Mouse (Mus musculus): ENCODE data around the gene Higd1b. TPM values are rescaled to one million over a fixed set of nuclear protein-coding genes. Genes with fewer than 3 reads are reported as not detected.
A peak's percentile ranks its signal among the peaks of the same experiment; 100 is the strongest.

Higd1b gene
- total and polyA plus RNA-seq, 3 experiments = not detected

DNA sequence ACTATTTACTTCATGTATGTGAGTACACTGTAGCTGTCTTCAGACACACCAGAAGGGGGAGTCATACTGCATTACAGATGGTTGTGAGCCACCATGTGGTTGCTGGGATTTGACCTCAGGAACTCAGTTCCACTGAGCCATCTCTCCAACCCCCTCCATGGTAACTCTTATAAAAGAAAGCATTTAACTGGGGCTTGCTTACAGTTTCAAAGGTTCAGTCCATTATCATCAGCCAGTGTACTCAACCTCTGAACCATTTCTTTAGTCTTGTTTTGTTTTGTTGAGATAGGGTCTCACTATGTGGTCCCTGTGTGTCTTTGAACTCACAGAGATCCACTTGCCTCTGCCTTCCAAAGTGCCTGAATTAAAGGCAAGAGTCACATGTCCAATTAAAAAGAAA, 20.8 kb upstream of the Higd1b start:
- Histone ChIP-seq H3K9me3 (replicated peaks; ENCODE audit: low read length) (peaks cover 10% of the 10 kb centered on the region), H3K27me3 (replicated peaks) (peaks cover 38% of the 10 kb centered on the region), H3K9ac (ENCODE audit: insufficient read depth, low read depth) (no peak overlapping the region), H3K4me1 (ENCODE audit: control insufficient read depth in 1 of 2, insufficient read depth in 2 of 2) (no peaks in the 10 kb centered on the region), H3K4me3 (replicated peaks in 1 of 3; ENCODE audit: low read depth in 2 of 3, low read length in 2 of 3, poor library complexity in 1 of 3) (no peak overlapping the region), H3K27ac (ENCODE audit: insufficient read depth, low read depth) (no peak overlapping the region), H3K36me3 (replicated peaks in 1 of 2; ENCODE audit: control insufficient read depth in 1 of 2, insufficient read depth in 1 of 2, low read length in 1 of 2) (no peaks in the 10 kb centered on the region), H3K4me2 (ENCODE audit: insufficient read depth, low read depth, poor library complexity, severe bottlenecking) (no peak overlapping the region), H3K79me2 (replicated peaks; ENCODE audit: control insufficient read depth, extremely low read depth, insufficient read depth, poor library complexity, severe bottlenecking) (no peaks in the 10 kb centered on the region)
- TF ChIP-seq ETS1 (conservative IDR thresholded peaks at IDR 0.05; ENCODE audit: low read depth, low read length) (no peak), CTCF (conservative IDR thresholded peaks at IDR 0.05 in 1 of 2, IDR thresholded peaks at IDR 0.05 in 1 of 2; ENCODE audit: low read depth in 2 of 2, low read length in 2 of 2) (peak in 1 of 2 experiments; percentile 34; a peak in 2 of 4 replicates)
- dilution Hi-C loops (cut with MboI; ENCODE audit: extremely low pct_ligation_motif_present, extremely low pct_unique_long_range_greater_than_20kb, low sequenced_read_pairs) (no loop called here), in situ Hi-C loops (cut with MboI; ENCODE audit: low pct_ligation_motif_present, low pct_unique_long_range_greater_than_20kb, low sequenced_read_pairs) (no loop called here)
- DNase-seq (ENCODE audit: extremely low read depth) = no peak

DNA sequence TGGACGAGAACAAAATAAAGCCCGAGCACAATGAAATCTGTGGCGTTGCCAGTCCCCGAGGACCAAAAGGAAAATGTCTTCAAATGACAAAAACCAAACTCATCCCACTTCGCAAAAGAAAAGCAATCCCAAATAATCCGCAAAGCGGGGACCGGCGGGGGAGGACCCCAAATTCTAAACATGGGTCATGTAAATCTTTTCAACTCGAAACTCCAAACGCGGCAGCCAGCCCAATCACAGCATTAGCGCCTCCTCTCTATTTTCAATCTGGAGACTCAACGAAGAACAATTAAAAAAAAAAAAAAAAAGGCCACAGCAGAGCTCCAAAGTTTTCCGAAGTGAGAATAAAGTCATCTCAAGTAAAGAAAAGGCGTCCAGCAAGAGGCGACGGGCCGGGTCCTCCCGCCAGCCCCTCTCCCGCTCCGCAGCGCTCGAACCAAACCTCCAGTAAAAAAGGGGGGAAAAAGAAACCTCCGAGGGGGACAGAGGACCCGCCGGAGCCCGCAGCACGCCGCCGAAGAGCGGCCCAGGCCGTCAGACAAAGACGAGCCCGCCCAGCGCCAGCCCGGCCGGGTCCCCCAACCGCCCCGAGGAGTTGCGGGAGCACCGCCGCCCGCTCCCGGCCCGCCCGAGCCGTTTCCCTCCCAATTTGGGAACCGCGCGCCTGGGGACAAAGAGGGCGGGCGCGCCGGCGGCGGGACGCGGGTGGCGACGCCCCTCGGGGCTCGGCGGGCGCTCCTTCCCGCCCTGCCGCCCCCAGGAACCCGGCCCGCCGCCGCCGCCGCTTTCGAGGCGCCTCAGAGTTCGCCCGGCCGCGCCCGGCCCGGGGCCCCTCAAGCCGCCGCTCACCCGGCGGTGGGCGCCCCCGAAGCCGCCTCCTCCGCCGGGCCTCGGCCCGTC, 17.3 kb upstream of the Higd1b start:
- no peak overlapping the region for H3K9ac ChIP-seq (ENCODE audit: insufficient read depth, low read depth)
- in situ Hi-C loops (cut with MboI; ENCODE audit: low pct_ligation_motif_present, low pct_unique_long_range_greater_than_20kb, low sequenced_read_pairs) (no loop called here), dilution Hi-C loops (cut with MboI; ENCODE audit: extremely low pct_ligation_motif_present, extremely low pct_unique_long_range_greater_than_20kb, low sequenced_read_pairs) (no loop called here)

DNA sequence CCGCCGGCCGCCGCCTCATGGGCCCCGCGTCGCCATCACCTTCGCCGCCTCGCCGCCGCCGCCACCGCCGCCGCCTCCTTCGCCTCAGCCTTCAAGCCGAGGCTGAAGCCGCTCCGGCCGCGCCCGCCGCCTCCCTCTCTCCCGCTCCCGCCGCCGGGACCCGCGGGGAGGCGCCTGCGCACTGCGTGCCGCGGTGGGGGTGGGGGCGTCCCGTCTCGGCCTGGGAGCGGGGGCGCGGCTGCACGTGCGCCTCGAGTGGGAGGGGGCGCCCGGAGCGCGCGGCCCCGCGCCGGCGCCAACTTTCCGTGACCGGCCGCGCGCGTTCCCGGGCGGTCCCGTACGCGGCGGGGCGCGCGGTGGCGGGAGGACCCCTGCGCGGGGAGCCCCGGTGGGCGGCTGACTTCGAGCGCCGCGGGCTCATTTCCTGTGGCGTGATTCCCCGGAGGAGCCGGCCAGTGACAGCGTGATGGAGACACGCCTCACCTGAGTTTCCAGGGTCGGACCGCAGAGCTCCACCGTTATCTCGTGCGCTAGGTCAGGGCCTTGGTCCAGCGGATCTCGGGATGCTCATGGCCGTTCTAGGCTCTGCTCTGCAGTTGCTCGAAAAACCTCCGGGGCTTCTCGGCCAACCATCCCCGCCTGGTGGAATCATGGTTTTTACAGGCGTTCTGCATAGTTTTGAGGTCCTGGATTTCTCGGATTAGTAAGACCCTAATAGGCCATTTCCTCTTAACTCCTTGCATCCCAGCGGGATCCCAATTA, 16.4 kb upstream of the Higd1b start, which contains the start of gene Gjc1:
Gjc1 (minus strand) TSS at position 680 of the 762 bp plus-strand sequence.
- DNase-seq (ENCODE audit: extremely low read depth) = no peak
- no peak within 1 kb of the TSS for H3K9ac ChIP-seq (ENCODE audit: insufficient read depth, low read depth)
- peaks cover 10% of the 10 kb centered on the region for H3K9me3 ChIP-seq (replicated peaks; ENCODE audit: low read length)
- no peaks in the 10 kb centered on the region for H3K36me3 ChIP-seq (replicated peaks in 1 of 2; ENCODE audit: control insufficient read depth in 1 of 2, insufficient read depth in 1 of 2, low read length in 1 of 2)
- H3K27me3 ChIP-seq (replicated peaks) = peaks cover 60% of the 10 kb centered on the region
- in situ Hi-C loops (cut with MboI; ENCODE audit: low pct_ligation_motif_present, low pct_unique_long_range_greater_than_20kb, low sequenced_read_pairs) = no loop called here
- dilution Hi-C loops (cut with MboI; ENCODE audit: extremely low pct_ligation_motif_present, extremely low pct_unique_long_range_greater_than_20kb, low sequenced_read_pairs) = no loop called here
- H3K79me2 ChIP-seq (replicated peaks; ENCODE audit: control insufficient read depth, extremely low read depth, insufficient read depth, poor library complexity, severe bottlenecking) = no peaks in the 10 kb centered on the region
- H3K4me2 ChIP-seq (ENCODE audit: insufficient read depth, low read depth, poor library complexity, severe bottlenecking) = peak within 1 kb of the TSS; percentile 53
- 0 out of 2 replicates have a peak, but pooled peaks have one; percentile 8 for TF ChIP-seq BHLHE40 (IDR thresholded peaks at IDR 0.05; ENCODE audit: low read depth, low read length)
- no peak for TF ChIP-seq RCOR1 (conservative IDR thresholded peaks at IDR 0.05; ENCODE audit: low read depth, low read length)
- no peak for TF ChIP-seq IRF4 (IDR thresholded peaks at IDR 0.05; ENCODE audit: low read depth, low read length)
- TF ChIP-seq MEF2A (IDR thresholded peaks at IDR 0.05; ENCODE audit: borderline replicate concordance, low read depth, low read length) = no peak
- TF ChIP-seq NRF1 (IDR thresholded peaks at IDR 0.05; ENCODE audit: low read depth, low read length) = peak; percentile 59
- no peak for TF ChIP-seq ZC3H11A (IDR thresholded peaks at IDR 0.05; ENCODE audit: low read depth, low read length)
- no peak within 1 kb of the TSS for H3K4me3 ChIP-seq (replicated peaks in 1 of 3; ENCODE audit: low read depth in 2 of 3, low read length in 2 of 3, poor library complexity in 1 of 3)
- no peaks in the 10 kb centered on the region for H3K4me1 ChIP-seq (ENCODE audit: control insufficient read depth in 1 of 2, insufficient read depth in 2 of 2)
- H3K27ac ChIP-seq (ENCODE audit: insufficient read depth, low read depth) = no peak within 1 kb of the TSS

More for the DNA sequence above, 17.3 kb upstream of the Higd1b start:
- H3K4me1 ChIP-seq (ENCODE audit: control insufficient read depth in 1 of 2, insufficient read depth in 2 of 2) = no peaks in the 10 kb centered on the region
- peaks cover 55% of the 10 kb centered on the region for H3K27me3 ChIP-seq (replicated peaks)
- H3K4me3 ChIP-seq (replicated peaks in 1 of 3; ENCODE audit: low read depth in 2 of 3, low read length in 2 of 3, poor library complexity in 1 of 3) = no peak overlapping the region
- no peak overlapping the region for H3K27ac ChIP-seq (ENCODE audit: insufficient read depth, low read depth)
- H3K36me3 ChIP-seq (replicated peaks in 1 of 2; ENCODE audit: control insufficient read depth in 1 of 2, insufficient read depth in 1 of 2, low read length in 1 of 2) = no peaks in the 10 kb centered on the region
- TF ChIP-seq ETS1 (conservative IDR thresholded peaks at IDR 0.05; ENCODE audit: low read depth, low read length) = no peak
- TF ChIP-seq ZMIZ1 (IDR thresholded peaks at IDR 0.05; ENCODE audit: low read depth, low read length) = no peak
- TF ChIP-seq KAT2A (IDR thresholded peaks at IDR 0.05; ENCODE audit: insufficient replicate concordance, low read length) = no peak
- no peak for TF ChIP-seq GABPA (IDR thresholded peaks at IDR 0.05; ENCODE audit: insufficient replicate concordance, low read depth, low read length)
- TF ChIP-seq BHLHE40 (IDR thresholded peaks at IDR 0.05; ENCODE audit: low read depth, low read length) = no peak
- no peak for TF ChIP-seq ZC3H11A (IDR thresholded peaks at IDR 0.05; ENCODE audit: low read depth, low read length)
- no peak for TF ChIP-seq USF1 (IDR thresholded peaks at IDR 0.05; ENCODE audit: low read depth, low read length)
- TF ChIP-seq CHD1 (IDR thresholded peaks at IDR 0.05; ENCODE audit: low read depth, low read length) = no peak
- TF ChIP-seq JUN (IDR thresholded peaks at IDR 0.05; ENCODE audit: insufficient read depth, low read depth, low read length) = no peak
- no peak for TF ChIP-seq NELFE (IDR thresholded peaks at IDR 0.05; ENCODE audit: low read depth, low read length)
- no peak for TF ChIP-seq IRF4 (IDR thresholded peaks at IDR 0.05; ENCODE audit: low read depth, low read length)
- no peak for TF ChIP-seq USF2 (conservative IDR thresholded peaks at IDR 0.05; ENCODE audit: low read depth, low read length)
- TF ChIP-seq POLR2A (IDR thresholded peaks at IDR 0.05; ENCODE audit: low read depth, low read length) = no peak
- no peak for TF ChIP-seq ELF1 (IDR thresholded peaks at IDR 0.05; ENCODE audit: low read depth, low read length)
- no peaks in the 10 kb centered on the region for H3K79me2 ChIP-seq (replicated peaks; ENCODE audit: control insufficient read depth, extremely low read depth, insufficient read depth, poor library complexity, severe bottlenecking)
- H3K4me2 ChIP-seq (ENCODE audit: insufficient read depth, low read depth, poor library complexity, severe bottlenecking) = peak overlapping the region; percentile 53
- H3K9me3 ChIP-seq (replicated peaks; ENCODE audit: low read length) = peaks cover 10% of the 10 kb centered on the region
- DNase-seq (ENCODE audit: extremely low read depth) = no peak
